Mouse (Mus musculus): ENCODE data around the gene Gfod2.

Gfod2 gene

DNA sequence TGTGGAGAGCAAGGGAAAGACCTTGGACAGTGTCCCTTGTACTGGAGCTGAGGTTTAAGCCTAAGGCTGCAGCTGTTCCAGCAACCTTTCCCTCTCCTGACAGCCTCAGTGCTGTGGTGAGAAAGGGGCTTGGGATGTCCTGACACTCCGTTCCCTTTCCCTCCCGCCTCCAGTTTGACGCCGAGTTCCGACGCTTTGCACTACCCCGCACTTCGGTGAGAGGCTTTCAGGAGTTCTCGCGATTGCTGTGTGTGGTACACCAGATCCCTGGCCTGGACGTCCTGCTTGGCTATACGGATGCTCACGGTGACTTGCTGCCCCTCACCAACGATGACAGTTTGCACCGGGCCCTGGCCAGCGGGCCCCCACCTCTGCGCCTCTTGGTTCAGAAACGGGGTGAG, 56.5 kb downstream of the Gfod2 start:
- no peak for DNase-seq

DNA sequence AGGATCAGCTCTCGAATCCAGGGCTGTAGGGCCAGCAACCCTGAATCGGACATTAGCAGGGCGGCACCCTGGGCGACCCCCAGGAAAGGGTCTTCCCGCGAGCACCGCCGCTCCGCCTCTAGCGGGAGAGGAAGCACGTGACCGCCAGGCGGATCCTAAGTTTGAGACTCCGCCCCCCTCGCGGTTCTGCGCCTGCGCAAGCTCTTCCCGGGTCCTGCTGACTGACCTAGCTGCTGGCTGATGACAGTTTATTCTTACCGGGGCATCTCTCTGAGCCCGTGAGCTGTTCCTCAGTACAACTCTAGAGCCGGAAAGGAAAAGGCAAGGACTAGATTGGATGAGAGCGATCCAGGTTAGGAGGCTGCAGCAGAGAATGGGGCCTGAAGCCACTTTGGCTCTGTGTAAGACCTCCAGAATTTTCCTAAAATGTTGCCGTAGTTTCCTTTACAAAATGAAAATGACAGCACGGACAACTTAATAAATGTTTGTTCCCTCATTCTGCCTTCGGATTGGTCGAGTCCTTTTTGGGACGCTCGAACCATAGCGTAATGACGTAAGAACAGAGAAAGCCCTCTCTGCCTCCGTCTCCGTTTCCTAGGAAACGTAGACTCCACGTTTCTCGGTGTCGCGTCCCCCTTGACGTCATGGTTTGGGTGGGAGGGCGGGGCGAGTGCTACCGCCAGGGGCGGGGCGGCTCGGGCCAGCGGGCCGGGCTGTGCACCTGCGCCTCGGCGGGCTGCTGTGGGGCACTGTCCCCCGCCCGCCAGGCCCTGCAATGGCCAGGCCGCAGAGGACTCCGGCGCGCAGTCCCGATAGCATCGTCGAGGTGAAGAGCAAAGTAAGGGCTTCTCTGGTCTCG, 57.3 kb downstream of the Gfod2 start, which contains the start of the genes Acd and Pard6a:
Gene Acd (minus strand): TSS at position 137 of the 859 bp plus-strand sequence.
Gene Pard6a (plus strand): TSS at position 183 of the 859 bp plus-strand sequence.
- peak; percentile 93 to 95 for DNase-seq

DNA sequence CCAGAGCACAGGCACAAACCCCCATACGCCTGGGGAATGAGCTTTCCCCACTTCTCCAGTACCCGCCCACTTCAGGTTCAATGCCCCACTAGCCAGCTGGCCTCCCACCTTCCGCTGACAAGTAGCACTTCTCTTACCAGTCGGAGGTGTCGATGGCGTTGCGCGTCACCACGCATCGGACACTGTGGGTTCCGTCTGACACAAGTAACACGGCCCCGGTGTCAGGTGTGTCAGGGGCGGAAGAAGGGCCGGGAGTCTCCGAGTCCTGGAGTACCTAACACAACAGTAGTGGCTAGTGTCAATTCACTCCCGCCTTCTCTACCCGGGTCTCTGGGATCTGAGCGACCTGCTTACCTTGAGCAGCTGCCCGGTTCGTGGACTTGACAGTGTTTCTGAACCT, 57.9 kb downstream of the Gfod2 start:
- DNase-seq, result peak; percentile 66 to 76

- no peak for DNase-seq
Observed at GRCm38 (mm10) chr8:105699488-105700215, 58.8 kb downstream of the Gfod2 start.

DNA sequence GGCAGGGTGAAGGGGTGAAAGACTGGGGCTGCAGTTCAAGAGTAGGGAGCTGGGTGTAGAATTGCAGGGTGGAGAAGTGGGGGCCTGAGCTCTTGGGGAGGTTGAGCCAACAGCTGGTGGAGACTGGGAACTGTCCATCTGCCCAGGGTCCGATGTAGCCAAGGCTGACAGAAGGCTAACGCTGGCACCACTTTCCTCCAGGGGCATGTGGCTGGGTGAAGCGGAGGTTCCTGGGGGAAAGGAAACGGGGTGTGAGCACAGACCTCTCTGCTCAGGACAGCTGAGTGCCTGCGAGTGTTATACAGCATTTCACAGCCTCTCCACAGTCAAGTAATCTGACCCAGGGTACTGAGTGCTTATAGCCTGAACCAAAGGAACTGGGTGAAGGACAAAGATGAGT, 59.7 kb downstream of the Gfod2 start:
- DNase-seq, result no peak

DNA sequence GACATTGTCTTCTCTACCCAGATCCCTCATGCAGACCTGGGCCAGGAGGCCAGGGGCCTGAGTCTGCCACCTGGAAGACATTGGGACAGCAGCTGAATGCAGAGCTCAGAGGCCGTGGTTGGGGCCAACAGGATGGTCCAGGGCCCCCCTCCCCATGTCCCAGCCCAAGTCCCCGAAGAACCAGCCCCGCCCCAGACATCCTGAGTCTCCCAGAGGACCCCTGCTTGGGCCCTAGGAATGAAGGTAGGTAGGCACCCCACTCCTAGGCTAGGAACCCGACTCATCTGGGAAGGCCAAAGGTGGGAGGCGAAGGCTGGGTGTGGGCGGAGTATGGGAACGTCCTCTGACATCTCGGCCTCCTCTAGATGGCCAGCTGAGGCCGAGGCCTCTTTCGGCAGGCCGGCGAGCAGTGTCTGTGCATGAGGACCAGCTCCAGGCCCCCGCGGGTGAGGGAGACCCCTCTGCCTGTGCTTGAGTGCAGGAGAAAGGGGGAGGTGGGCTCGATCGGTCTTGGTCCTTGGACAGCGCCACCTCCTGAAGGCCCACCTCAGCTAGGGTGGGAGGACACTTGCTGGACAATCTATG, 61.2 kb downstream of the Gfod2 start:
- no peak for DNase-seq

DNA sequence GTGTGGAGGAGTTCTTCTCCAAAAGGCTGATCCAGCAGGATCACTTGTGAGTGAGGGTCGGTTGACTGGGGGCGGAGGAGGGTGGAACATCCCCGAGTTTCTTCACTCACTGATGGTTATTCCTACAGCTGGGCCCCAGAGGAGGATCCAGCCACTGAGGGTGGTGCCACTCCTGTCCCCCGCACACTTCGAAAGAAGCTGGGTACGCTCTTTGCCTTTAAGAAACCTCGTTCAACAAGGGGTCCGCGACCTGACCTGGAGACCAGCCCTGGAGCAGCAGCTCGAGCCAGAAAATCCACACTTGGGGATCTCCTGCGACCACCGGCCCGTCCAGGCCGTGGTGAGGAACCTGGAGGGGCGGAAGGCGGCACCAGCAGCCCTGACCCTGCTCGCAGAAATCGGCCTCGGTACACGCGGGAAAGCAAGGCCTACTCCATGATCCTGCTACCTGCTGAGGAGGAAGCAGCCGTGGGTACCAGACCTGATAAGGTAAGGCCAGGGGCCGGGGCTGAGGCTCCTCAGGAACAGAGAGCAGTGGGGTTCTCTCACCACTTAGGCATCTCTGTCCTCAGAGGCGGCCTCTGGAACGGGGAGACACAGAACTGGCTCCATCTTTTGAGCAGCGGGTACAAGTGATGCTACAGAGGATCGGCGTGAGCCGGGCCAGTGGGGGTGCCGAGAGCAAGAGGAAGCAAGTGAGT, 63.2 kb downstream of the Gfod2 start:
- no peak for DNase-seq

GRCm38 (mm10) chr8:105694051-105694799, 64.2 kb downstream of the Gfod2 start:
- DNase-seq, result no peak

DNA sequence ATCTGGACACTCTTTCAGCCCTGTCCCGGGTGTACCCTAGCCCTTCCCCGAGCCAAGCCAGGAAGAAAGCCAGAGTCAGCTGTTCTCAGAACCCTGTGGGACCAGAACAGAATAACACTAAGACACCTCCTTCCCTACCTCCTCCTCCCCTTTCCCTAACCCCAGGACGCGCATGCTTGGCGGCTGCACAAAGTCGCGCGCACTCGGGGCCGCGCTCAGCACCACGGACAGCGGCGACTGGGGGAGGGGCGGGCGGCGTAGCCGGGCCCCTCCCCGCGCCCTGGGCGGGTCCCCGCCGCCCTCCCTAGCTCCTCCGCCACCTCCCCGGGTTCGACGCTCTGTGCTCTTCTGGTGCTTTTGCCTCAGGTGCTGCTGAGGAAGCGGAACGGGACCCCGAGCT, 64.8 kb downstream of the Gfod2 start:
- DNase-seq, result peak; percentile 40 to 50

DNA sequence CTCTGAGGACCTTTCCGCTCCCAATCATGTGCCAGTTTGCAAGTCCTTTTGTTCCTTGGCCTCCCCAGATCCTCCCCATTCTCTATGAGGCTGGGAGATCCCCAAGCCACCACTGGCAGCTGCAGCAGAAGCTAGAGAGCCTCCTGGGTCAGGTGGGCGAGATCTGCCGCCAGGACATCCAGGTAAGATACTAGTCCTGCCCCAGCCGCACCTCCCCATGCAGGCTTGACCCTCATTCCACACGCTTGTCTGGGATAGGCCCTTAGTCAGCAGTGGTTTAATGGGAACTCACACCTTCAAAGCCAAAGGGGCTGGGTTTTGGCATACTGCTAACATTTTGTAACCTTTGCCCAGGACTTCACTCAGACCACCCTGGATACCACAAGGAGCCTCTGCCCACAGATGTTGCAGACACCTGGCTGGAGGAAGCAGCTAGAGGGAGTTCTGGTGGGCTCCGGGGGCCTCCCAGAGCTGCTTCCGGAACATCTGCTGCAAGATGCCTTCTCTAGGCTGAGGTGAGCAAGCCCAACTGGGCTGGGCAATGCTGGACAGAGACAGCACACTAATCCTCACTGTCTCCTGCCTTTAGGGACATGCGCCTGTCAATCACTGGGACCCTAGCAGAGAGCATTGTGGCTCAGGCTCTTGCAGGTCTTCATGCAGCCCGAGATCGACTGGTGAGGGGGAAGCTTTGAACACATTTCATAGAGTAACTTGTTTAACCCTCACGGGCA, 65.8 kb downstream of the Gfod2 start:
- no peak for DNase-seq

- DNase-seq, result no peak
Observed at GRCm38 (mm10) chr8:105690978-105691377, 67.5 kb downstream of the Gfod2 start.

- DNase-seq, result no peak
Observed at GRCm38 (mm10) chr8:105689983-105690360, 68.5 kb downstream of the Gfod2 start.

GRCm38 (mm10) chr8:105689256-105689982, 69.0 kb downstream of the Gfod2 start:
- no peak for DNase-seq

DNA sequence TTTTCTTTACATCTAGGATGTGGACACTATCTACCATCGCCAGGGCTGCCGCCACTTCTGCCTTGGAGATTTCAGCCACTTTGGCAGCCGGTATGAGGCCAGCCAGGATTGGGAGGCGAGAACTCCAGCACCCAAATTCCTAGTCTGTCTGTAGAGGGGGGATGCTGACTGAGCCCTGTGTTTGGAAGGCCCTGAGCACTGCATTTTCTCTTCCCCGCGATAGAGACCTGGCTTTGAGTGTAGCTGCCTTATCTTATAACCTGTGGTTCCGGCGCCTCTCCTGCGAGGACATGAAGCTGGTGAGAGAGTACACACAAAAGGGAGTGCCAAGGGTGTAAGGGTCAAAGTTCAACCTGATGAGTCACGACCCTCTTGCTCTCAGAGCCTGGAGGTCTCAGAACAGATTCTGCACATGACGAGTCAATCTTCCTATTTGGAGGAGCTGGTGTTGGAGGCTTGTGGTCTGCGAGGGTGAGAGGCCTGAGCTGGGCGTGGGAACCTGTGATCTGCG, 70.2 kb downstream of the Gfod2 start:
- DNase-seq, result no peak

GRCm38 (mm10) chr8:105687512-105687911, 71.0 kb downstream of the Gfod2 start:
- no peak for DNase-seq

GRCm38 (mm10) chr8:105686551-105686950, 71.9 kb downstream of the Gfod2 start:
- DNase-seq, result no peak

- peak; percentile 64 to 69 for DNase-seq
Observed at GRCm38 (mm10) chr8:105685796-105686308, 72.6 kb downstream of the Gfod2 start, which contains the start of gene Carmil2. Gene Carmil2 (plus strand): TSS chr8:105686274.

DNA sequence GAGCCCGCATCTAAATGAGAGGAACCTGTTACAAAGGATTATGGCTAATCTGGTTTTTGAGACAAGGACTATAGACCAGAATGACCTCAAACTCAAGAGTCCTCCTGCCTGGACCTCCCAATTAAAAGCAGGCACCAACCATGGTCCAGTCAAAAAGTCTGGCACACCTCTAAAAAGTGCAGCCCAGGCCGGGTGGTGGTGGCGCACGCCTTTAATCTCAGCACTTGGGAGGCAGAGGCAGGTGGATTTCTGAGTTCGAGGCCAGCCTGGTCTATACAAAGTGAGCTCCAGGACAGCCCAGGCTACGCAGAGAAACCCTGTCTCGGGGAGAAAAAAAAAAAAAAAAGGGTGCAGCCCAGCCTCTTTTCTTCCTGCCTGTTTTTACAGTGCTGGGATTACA, 73.1 kb downstream of the Gfod2 start:
- no peak for DNase-seq

GRCm38 (mm10) chr8:105677891-105678290, 80.6 kb downstream of the Gfod2 start:
- no peak for DNase-seq
